Mouse (Mus musculus) embryonic facial prominence, embryonic 15.5 days (tissue): ENCODE measurements around the gene Gm20388. TPM values are rescaled to one million over a fixed set of nuclear protein-coding genes. Genes with fewer than 3 reads are reported as not detected.
A peak's percentile ranks its signal among the peaks of the same experiment; 100 is the strongest.

Source experiments
- ATAC-seq: fragments of 200-750 bp; cut with Nextera tagmentation; 2 replicates; pipeline ENCODE4 v1.8.0; 2017; ENCODE audit warnings: low read depth, moderate TSS enrichment; ENCODE audit not compliant: insufficient number of reproducible peaks, low FRiP score, low TSS enrichment
- H3K27ac ChIP-seq: fragments of 300-500 bp; sonication (generic); replicated peaks from 2 replicates; pipeline ENCODE4 v1.5.1; 2015; ENCODE audit warnings: mild to moderate bottlenecking, inconsistent platforms
- H3K27me3 ChIP-seq: fragments of 300-500 bp; sonication (generic); 2 replicates; pipeline ENCODE4 v1.6.1; 2015; ENCODE audit warnings: inconsistent platforms
- H3K36me3 ChIP-seq: fragments of 300-500 bp; sonication (generic); 2 replicates; pipeline ENCODE4 v1.6.1; 2015; ENCODE audit warnings: mild to moderate bottlenecking, inconsistent platforms
- H3K4me1 ChIP-seq: fragments of 300-500 bp; sonication (generic); 2 replicates; pipeline ENCODE4 v1.6.1; 2015; ENCODE audit warnings: inconsistent platforms
- H3K4me2 ChIP-seq: fragments of 300-500 bp; sonication (generic); replicated peaks from 2 replicates; pipeline ENCODE4 v1.6.1; 2015; ENCODE audit warnings: mild to moderate bottlenecking, inconsistent platforms
- H3K4me3 ChIP-seq: fragments of 300-500 bp; sonication (generic); replicated peaks from 2 replicates; pipeline ENCODE4 v1.5.1; 2015; ENCODE audit warnings: mild to moderate bottlenecking, inconsistent platforms
- H3K9ac ChIP-seq: fragments of 300-500 bp; sonication (generic); 2 replicates; pipeline ENCODE4 v1.6.1; 2015; ENCODE audit warnings: inconsistent platforms
- H3K9me3 ChIP-seq: fragments of 300-500 bp; sonication (generic); replicated peaks from 2 replicates; pipeline ENCODE4 v1.6.1; 2016; ENCODE audit warnings: inconsistent platforms
- WGBS: fragments of 180-500 bp; shearing (Covaris S2); methylation state at CpG from one replicate; pipeline ENCODE4 v1.1.7; 2015; 5-methylcytosine and 5-hydroxymethylcytosine counted together
- polyA plus RNA-seq: library from polyadenylated mRNA; unstranded; fragments of >200 nt; fragmentation: Nextera tagmentation; extraction: Ambion mirVana; gene quantifications from 2 replicates; pipeline ENCODE4 v1.2.1, GENCODE M21; 2015

The Gm20388 gene
- polyA plus RNA-seq, 1 experiment from 2014 or later, result 8.0 TPM

DNA sequence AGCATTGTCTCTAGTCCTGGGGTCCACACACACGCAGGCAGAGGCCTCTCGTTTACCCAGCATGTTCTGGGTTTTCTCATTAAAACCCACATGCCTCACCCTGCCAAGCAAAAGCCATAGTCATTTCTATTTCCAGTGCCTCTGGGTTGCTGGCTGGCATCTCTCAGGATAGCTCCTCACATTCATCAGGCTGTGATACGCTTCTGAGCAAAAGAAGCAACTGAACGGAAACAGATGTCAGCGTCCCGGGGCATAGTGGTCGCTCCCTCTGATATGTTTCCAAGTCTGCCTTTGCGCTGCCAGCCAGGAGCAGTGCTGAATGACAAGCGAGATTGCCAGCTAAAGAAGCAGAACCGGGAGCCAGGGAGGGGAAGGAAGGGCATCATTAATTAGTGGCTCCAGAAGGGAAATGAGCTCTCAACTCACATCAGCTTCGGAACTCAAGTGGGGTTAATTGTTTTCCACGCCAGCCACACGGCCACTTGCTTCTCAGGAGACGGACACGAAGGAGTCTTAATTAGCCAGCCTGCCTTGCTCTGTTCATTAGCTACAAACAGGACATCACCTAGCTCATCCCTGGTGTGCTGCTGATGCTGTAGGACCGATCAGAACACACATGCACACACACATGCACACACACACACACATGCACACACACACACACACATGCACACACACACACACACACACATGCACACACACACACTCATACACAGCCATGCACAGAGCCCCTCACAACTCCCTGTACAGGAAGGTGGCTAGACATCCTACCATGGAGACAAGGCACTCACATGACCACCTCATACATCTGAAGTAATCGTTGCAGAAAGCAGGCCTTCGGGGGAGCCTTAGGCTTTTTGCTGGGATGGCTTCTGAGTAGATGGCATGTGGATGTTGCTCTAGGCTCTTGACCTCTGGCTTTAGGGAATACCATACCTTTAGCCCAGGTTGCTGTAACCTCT is 4160.0 kb downstream of the Gm20388 start:
- peak; percentile 80 for ATAC-seq
- H3K4me2 ChIP-seq, result no peak overlapping the region
- H3K4me1 ChIP-seq, result peaks cover 46% of the 10 kb centered on the region
- H3K36me3 ChIP-seq, result no peaks in the 10 kb centered on the region
- H3K27ac ChIP-seq, result no peak overlapping the region
- no peak overlapping the region for H3K4me3 ChIP-seq
- WGBS, result 22% methylated on average over 18 of the region's 18 CpGs
- no peaks in the 10 kb centered on the region for H3K27me3 ChIP-seq
- no peaks in the 10 kb centered on the region for H3K9me3 ChIP-seq
- H3K9ac ChIP-seq, result no peak overlapping the region

DNA sequence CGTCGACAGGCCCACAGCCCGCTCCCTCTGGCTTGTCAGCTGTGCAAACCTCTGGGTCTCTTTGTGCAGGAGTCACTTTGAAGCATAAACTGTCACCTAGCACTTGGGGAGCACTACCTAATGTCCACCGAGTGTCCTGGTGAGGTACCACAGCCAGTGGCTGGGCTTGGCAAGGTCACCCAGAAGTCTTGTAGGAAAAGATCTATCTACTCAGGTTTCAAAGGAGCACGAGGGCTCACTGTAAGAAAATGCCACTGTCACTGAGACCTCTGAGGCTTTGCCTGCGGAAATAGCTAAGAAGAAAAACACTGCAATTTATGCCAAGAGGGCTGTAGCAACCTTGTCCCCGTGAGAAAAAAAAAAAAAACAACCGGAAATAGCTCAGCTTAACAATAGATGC is 4165.3 kb downstream of the Gm20388 start:
- Histone ChIP-seq H3K36me3 (no peaks in the 10 kb centered on the region), H3K4me3 (no peak overlapping the region), H3K9me3 (no peaks in the 10 kb centered on the region), H3K27me3 (no peaks in the 10 kb centered on the region), H3K27ac (no peak overlapping the region), H3K4me2 (no peak overlapping the region), H3K9ac (no peak overlapping the region), H3K4me1 (peaks cover 31% of the 10 kb centered on the region)
- ATAC-seq, result no peak
- WGBS, result 33% methylated on average over 8 of the region's 8 CpGs

DNA sequence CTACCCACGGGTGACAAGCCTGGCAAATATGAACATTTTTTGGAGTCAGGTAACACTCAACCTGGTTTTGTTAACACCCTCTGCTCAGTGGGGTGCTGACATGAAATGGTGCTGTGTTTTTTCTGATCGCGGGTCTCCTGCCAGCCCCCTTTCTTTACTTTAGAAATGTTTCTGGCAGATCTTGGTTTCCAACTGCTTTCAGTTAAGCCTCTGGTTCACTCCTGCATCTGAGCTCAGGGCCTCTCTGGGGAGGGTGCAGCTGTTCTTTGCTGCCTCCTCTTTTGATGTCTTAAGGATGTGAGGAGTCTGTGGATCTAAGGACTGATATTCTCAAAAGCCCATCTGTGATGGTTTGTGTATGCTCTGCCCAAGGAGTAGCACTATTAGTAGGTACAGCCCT is 4165.8 kb downstream of the Gm20388 start:
- no peaks in the 10 kb centered on the region for H3K9me3 ChIP-seq
- H3K4me3 ChIP-seq, result no peak overlapping the region
- H3K36me3 ChIP-seq, result no peaks in the 10 kb centered on the region
- H3K9ac ChIP-seq, result no peak overlapping the region
- H3K4me2 ChIP-seq, result no peak overlapping the region
- 24% methylated on average over 3 of the region's 3 CpGs for WGBS
- H3K27me3 ChIP-seq, result no peaks in the 10 kb centered on the region
- no peak for ATAC-seq
- H3K4me1 ChIP-seq, result peaks cover 26% of the 10 kb centered on the region
- H3K27ac ChIP-seq, result no peak overlapping the region

DNA sequence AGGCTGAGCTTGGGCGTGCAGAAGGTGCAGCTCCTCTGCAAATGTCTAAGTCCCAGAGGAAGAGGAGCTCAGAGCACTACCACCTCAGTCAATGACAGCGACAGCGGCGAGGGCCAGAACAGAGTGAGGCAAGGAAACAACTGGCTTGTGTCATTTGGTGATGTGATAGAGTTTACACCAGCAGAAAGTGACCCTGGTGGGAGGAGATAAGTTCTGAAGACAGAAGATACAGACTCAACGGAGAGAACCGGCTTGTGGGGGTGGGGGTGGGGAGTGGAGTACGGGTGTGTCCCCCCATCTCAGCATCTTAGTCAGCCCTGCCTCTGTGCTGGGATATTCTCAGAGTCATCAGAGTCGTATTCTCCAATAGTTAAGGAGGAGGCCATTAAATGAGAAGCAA is 4166.7 kb downstream of the Gm20388 start:
- Histone ChIP-seq H3K27me3 (no peaks in the 10 kb centered on the region), H3K4me3 (no peak overlapping the region), H3K9ac (no peak overlapping the region), H3K9me3 (no peaks in the 10 kb centered on the region), H3K36me3 (no peaks in the 10 kb centered on the region), H3K4me2 (no peak overlapping the region), H3K27ac (no peak overlapping the region), H3K4me1 (peaks cover 17% of the 10 kb centered on the region)
- WGBS, result 87% methylated on average over 8 of the region's 8 CpGs
- ATAC-seq, result no peak

DNA sequence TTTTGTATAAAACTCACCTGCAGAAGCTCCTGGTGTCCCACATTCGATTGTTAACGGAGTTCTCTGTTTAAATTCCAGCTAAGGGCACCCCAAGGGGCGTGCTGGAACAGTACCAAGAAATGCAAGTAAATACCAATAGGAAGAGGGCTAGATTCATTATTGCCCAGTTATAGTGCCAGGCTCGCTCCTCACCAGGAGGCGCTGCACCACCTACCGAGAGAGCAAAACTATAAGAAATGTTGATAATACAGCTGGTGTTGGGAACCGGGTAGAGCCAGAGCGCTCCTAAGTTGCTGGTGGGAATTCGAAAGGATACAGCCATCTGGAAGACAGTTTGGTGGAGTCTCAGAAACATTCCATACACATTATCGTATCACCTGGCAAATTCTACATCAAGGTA is 4167.4 kb downstream of the Gm20388 start:
- Histone ChIP-seq H3K4me1 (peaks cover 17% of the 10 kb centered on the region), H3K4me3 (no peak overlapping the region), H3K4me2 (no peak overlapping the region), H3K27ac (no peak overlapping the region), H3K9ac (no peak overlapping the region), H3K9me3 (no peaks in the 10 kb centered on the region), H3K27me3 (no peaks in the 10 kb centered on the region), H3K36me3 (no peaks in the 10 kb centered on the region)
- WGBS, result 81% methylated on average over 10 of the region's 10 CpGs
- ATAC-seq, result no peak

DNA sequence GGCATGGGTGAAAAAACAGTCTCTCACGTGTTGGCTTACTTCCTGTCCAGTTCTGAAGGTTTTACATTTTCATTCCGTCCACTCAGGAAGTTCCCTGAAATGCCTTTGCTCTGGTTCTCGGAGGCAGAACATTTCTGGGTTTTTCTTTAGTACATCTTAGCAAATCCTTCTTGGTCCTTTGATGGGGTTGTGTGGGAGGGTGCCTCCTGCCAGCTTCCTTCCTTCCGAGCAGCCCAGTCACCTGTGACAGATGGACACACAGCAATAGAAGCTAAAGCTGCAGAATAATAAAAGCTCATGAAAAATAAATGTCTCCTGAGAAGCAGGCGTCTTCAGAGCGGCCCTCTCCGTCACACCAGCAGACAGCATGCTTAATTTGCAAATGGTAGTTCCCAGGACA is 4168.3 kb downstream of the Gm20388 start:
- ATAC-seq, result no peak
- H3K27ac ChIP-seq, result no peak overlapping the region
- no peaks in the 10 kb centered on the region for H3K36me3 ChIP-seq
- no peaks in the 10 kb centered on the region for H3K9me3 ChIP-seq
- no peak overlapping the region for H3K4me3 ChIP-seq
- no peak overlapping the region for H3K4me2 ChIP-seq
- no peaks in the 10 kb centered on the region for H3K27me3 ChIP-seq
- H3K4me1 ChIP-seq, result peaks cover 17% of the 10 kb centered on the region
- WGBS, result 73% methylated on average over 7 of the region's 7 CpGs
- H3K9ac ChIP-seq, result no peak overlapping the region

DNA sequence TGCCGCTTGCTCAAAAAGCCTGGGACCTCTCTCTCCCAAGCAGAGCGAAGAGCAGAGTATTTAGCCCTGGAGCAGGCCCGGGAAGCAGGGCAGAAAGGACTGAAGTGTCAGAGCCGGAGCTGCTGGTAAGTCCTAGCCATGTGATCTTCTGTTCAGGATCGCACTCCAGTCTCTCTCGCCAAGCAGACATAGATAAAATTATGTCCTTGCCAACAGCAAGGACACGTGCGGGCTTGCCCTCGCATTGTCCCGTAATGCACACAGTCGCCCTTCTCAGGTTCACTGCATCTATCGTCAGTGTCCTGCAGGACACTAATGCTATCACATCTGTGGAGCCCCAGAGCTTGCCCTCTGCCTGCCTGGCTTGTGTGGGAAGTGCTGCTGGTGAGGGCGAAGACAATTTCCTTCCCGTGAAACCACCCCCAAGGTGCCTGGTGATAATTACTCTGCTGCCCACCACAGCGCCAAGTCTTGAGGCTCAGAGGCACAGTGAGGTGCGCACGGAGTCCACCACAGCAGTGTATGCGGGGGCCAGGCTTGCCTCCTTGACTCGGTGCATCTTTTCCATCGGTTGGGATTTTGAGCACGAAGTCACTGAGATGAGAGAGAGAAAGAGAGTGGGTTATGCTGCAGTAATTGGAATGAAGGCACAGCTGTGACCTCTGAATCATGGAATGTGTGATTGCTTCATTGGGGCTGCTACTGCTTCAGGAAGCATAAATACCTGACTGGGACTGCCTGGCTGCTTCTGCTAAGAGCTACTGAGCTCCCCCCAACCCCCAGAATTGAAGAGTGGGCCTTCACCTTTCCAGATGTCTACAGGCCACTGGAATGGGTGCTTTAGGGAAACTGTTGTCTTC is 4170.1 kb downstream of the Gm20388 start:
- no peaks in the 10 kb centered on the region for H3K9me3 ChIP-seq
- H3K27me3 ChIP-seq, result no peaks in the 10 kb centered on the region
- H3K4me3 ChIP-seq, result no peak overlapping the region
- WGBS, result 65% methylated on average over 21 of the region's 21 CpGs
- H3K27ac ChIP-seq, result no peak overlapping the region
- ATAC-seq, result no peak
- peaks cover 16% of the 10 kb centered on the region for H3K4me1 ChIP-seq
- H3K9ac ChIP-seq, result no peak overlapping the region
- no peaks in the 10 kb centered on the region for H3K36me3 ChIP-seq
- H3K4me2 ChIP-seq, result no peak overlapping the region

DNA sequence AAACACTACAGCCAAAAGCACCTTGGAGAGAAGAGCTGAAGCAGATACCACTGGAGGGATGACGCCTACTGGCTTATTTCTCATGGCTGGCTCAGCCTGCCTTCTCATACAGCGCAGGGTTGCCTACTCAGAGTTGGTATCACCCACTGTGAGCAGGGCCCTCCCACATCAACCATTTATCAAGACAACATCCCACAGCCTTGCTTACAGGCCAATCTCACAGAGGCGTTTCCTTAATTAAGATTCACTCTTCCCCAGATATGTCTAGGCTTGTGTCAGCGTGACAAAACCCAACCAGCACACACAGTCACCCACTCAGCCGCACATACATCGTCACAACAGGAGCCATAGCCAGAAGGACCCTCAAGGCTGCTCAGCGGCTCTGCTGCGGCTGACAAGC is 4172.0 kb downstream of the Gm20388 start:
- no peak overlapping the region for H3K4me2 ChIP-seq
- no peak overlapping the region for H3K27ac ChIP-seq
- 85% methylated on average over 8 of the region's 8 CpGs for WGBS
- H3K9me3 ChIP-seq, result no peaks in the 10 kb centered on the region
- H3K9ac ChIP-seq, result no peak overlapping the region
- peaks cover 5% of the 10 kb centered on the region for H3K4me1 ChIP-seq
- no peak overlapping the region for H3K4me3 ChIP-seq
- no peaks in the 10 kb centered on the region for H3K27me3 ChIP-seq
- H3K36me3 ChIP-seq, result no peaks in the 10 kb centered on the region
- ATAC-seq, result no peak

DNA sequence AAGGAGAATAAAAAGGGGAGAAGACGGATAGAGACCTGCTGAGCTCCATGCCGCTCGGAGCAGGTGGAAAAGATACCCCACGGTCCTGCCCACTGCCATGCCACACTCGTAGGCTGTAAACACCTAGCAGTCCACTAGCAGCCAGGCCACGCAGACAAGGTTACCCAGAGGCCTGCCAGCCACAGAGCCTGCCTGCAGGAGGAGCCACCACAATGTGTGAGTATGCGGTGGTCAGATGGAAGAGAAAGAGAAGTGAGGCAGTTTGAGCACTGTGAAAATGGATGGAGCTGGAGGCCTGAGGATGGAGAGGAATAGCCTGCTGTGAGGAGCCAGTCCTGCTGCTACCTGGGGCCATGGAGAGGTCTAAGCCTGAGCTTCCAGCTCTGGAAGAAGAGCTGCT is 4173.0 kb downstream of the Gm20388 start:
- Histone ChIP-seq H3K4me2 (no peak overlapping the region), H3K27ac (no peak overlapping the region), H3K27me3 (no peaks in the 10 kb centered on the region), H3K4me1 (peaks cover 10% of the 10 kb centered on the region), H3K36me3 (no peaks in the 10 kb centered on the region), H3K4me3 (no peak overlapping the region), H3K9me3 (no peaks in the 10 kb centered on the region), H3K9ac (no peak overlapping the region)
- no peak for ATAC-seq
- 83% methylated on average over 7 of the region's 7 CpGs for WGBS

DNA sequence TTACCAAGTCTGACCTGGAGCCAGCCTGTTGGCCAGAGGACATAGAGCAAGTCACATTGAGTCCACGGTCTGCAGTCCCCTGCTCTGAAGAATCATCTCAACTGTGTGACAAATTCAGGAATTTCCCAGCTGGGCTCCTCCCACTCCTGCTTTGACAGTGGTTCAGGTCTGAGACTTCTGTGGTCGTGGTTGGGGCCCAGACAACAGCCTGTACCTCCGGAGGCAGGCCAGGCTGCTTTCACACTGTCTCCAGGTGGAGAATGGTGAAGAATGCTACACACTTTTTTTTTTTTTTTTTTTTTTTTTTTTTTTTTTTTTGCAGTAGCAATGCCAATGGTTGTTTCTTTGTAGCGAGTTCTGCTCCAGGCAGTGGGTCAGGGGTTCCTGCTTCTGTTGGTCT is 4175.0 kb downstream of the Gm20388 start:
- no peak overlapping the region for H3K9ac ChIP-seq
- no peak overlapping the region for H3K27ac ChIP-seq
- H3K9me3 ChIP-seq, result no peaks in the 10 kb centered on the region
- ATAC-seq, result no peak
- H3K36me3 ChIP-seq, result no peaks in the 10 kb centered on the region
- H3K4me3 ChIP-seq, result no peak overlapping the region
- no peak overlapping the region for H3K4me2 ChIP-seq
- no peaks in the 10 kb centered on the region for H3K27me3 ChIP-seq
- peaks cover 7% of the 10 kb centered on the region for H3K4me1 ChIP-seq
- WGBS, result 51% methylated on average over 4 of the region's 4 CpGs

DNA sequence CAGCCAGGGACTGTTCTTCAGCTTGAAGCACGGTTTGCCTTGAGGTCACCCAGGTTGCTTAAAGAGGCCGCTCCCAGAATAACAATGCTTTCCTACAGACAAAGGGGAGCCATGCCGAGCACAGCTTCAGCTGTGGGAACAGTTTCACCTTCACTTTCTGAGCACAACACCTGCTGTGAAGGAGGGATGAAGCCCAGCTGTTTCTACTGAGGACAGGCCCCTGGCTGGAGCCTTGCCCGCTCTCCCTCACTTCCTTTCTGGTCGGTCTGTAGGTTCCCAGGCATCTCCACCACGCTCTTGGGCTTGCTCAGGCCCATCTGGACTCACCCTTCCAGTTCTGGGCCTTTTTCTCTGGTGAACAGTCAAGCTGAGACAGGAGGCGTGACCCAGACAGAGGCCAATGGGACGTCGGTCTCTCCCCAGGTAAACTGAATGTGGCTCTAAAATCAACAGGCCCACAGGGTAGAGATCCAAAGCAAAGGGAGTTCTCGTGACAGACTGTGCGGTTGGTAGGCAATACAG is 4177.5 kb downstream of the Gm20388 start:
- H3K4me1 ChIP-seq, result peaks cover 5% of the 10 kb centered on the region; the same call in 1 of the 2 replicates
- H3K27me3 ChIP-seq, result no peaks in the 10 kb centered on the region
- H3K9me3 ChIP-seq, result no peaks in the 10 kb centered on the region
- 42% methylated on average over 11 of the region's 11 CpGs for WGBS
- no peak overlapping the region for H3K4me2 ChIP-seq
- H3K4me3 ChIP-seq, result no peak overlapping the region
- H3K27ac ChIP-seq, result peak overlapping the region; percentile 63; the same call in 1 of the 2 replicates
- 0 out of 2 replicates have a peak, but pooled peaks have one; percentile 34 for ATAC-seq
- H3K36me3 ChIP-seq, result no peaks in the 10 kb centered on the region
- no peak overlapping the region for H3K9ac ChIP-seq
